Mouse (Mus musculus): ENCODE results near the gene Banp. TPM values are rescaled to one million over a fixed set of nuclear protein-coding genes. Genes with fewer than 3 reads are reported as not detected.

Banp gene
- polyA plus RNA-seq, 1 experiment from 2014 or later = 55.4 TPM

GRCm38 (mm10) chr8:121981520-121981895, 32.0 kb downstream of the Banp start:
- no peak for DNase-seq (ENCODE audit: low spot score)
- Histone ChIP-seq H3K36me3 (peaks cover 96% of the 10 kb centered on the region), H3K9me3 (replicated peaks) (no peaks in the 10 kb centered on the region), H3K27ac (no peak overlapping the region), H3K27me3 (ENCODE audit: low read depth, poor library complexity, severe bottlenecking) (no peaks in the 10 kb centered on the region), H3K4me1 (no peaks in the 10 kb centered on the region), H3K4me3 (no peak overlapping the region)
- WGBS = 94% methylated on average over 7 of the region's 7 CpGs

- H3K27ac ChIP-seq = no peak overlapping the region
- no peaks in the 10 kb centered on the region for H3K9me3 ChIP-seq (replicated peaks)
- 98% methylated on average over 3 of the region's 3 CpGs for WGBS
- H3K27me3 ChIP-seq (ENCODE audit: low read depth, poor library complexity, severe bottlenecking) = no peaks in the 10 kb centered on the region
- DNase-seq (ENCODE audit: low spot score) = no peak
- H3K4me3 ChIP-seq = no peak overlapping the region
- peaks cover 100% of the 10 kb centered on the region for H3K36me3 ChIP-seq
- no peaks in the 10 kb centered on the region for H3K4me1 ChIP-seq
Measured at GRCm38 (mm10) chr8:121985673-121986072, 36.1 kb downstream of the Banp start.

- Histone ChIP-seq H3K36me3 (peaks cover 100% of the 10 kb centered on the region), H3K27ac (no peak overlapping the region), H3K27me3 (ENCODE audit: low read depth, poor library complexity, severe bottlenecking) (no peaks in the 10 kb centered on the region), H3K4me3 (no peak overlapping the region), H3K9me3 (replicated peaks) (no peaks in the 10 kb centered on the region), H3K4me1 (no peaks in the 10 kb centered on the region)
- 89% methylated on average over 5 of the region's 5 CpGs for WGBS
- DNase-seq (ENCODE audit: low spot score) = no peak
Measured at GRCm38 (mm10) chr8:121987892-121988291, 38.3 kb downstream of the Banp start.

- Histone ChIP-seq H3K9me3 (replicated peaks) (no peaks in the 10 kb centered on the region), H3K36me3 (peaks cover 95% of the 10 kb centered on the region), H3K27ac (no peak overlapping the region), H3K4me3 (no peak overlapping the region), H3K27me3 (ENCODE audit: low read depth, poor library complexity, severe bottlenecking) (no peaks in the 10 kb centered on the region), H3K4me1 (no peaks in the 10 kb centered on the region)
- DNase-seq (ENCODE audit: low spot score) = no peak
- WGBS = 94% methylated on average over 9 of the region's 9 CpGs
Measured at GRCm38 (mm10) chr8:121990506-121991255, 41.1 kb downstream of the Banp start.

GRCm38 (mm10) chr8:121991611-121992010, 42.1 kb downstream of the Banp start:
- Histone ChIP-seq H3K4me3 (no peak overlapping the region), H3K36me3 (peaks cover 95% of the 10 kb centered on the region), H3K27me3 (ENCODE audit: low read depth, poor library complexity, severe bottlenecking) (no peaks in the 10 kb centered on the region), H3K4me1 (no peaks in the 10 kb centered on the region), H3K9me3 (replicated peaks) (no peaks in the 10 kb centered on the region), H3K27ac (no peak overlapping the region)
- no peak for DNase-seq (ENCODE audit: low spot score)
- 92% methylated on average over 7 of the region's 7 CpGs for WGBS

GRCm38 (mm10) chr8:121992911-121993310, 43.4 kb downstream of the Banp start:
- no peaks in the 10 kb centered on the region for H3K9me3 ChIP-seq (replicated peaks)
- no peak overlapping the region for H3K27ac ChIP-seq
- 83% methylated on average over 4 of the region's 4 CpGs for WGBS
- peaks cover 95% of the 10 kb centered on the region for H3K36me3 ChIP-seq
- H3K4me3 ChIP-seq = no peak overlapping the region
- H3K4me1 ChIP-seq = no peaks in the 10 kb centered on the region
- H3K27me3 ChIP-seq (ENCODE audit: low read depth, poor library complexity, severe bottlenecking) = no peaks in the 10 kb centered on the region
- no peak for DNase-seq (ENCODE audit: low spot score)

- no peak overlapping the region for H3K27ac ChIP-seq
- H3K36me3 ChIP-seq = peaks cover 95% of the 10 kb centered on the region
- H3K9me3 ChIP-seq (replicated peaks) = no peaks in the 10 kb centered on the region
- WGBS = 87% methylated on average over 4 of the region's 4 CpGs
- H3K4me3 ChIP-seq = no peak overlapping the region
- DNase-seq (ENCODE audit: low spot score) = no peak
- H3K27me3 ChIP-seq (ENCODE audit: low read depth, poor library complexity, severe bottlenecking) = no peaks in the 10 kb centered on the region
- H3K4me1 ChIP-seq = no peaks in the 10 kb centered on the region
Measured at GRCm38 (mm10) chr8:121995112-121995511, 45.6 kb downstream of the Banp start.

GRCm38 (mm10) chr8:121995895-121996294, 46.3 kb downstream of the Banp start:
- peaks cover 95% of the 10 kb centered on the region for H3K36me3 ChIP-seq
- WGBS = 92% methylated on average over 3 of the region's 3 CpGs
- DNase-seq (ENCODE audit: low spot score) = no peak
- no peak overlapping the region for H3K27ac ChIP-seq
- no peaks in the 10 kb centered on the region for H3K27me3 ChIP-seq (ENCODE audit: low read depth, poor library complexity, severe bottlenecking)
- H3K9me3 ChIP-seq (replicated peaks) = no peaks in the 10 kb centered on the region
- no peaks in the 10 kb centered on the region for H3K4me1 ChIP-seq
- no peak overlapping the region for H3K4me3 ChIP-seq

- 95% methylated on average over 4 of the region's 4 CpGs for WGBS
- no peak overlapping the region for H3K4me3 ChIP-seq
- H3K27me3 ChIP-seq (ENCODE audit: low read depth, poor library complexity, severe bottlenecking) = no peaks in the 10 kb centered on the region
- no peaks in the 10 kb centered on the region for H3K9me3 ChIP-seq (replicated peaks)
- H3K4me1 ChIP-seq = no peaks in the 10 kb centered on the region
- H3K36me3 ChIP-seq = peaks cover 95% of the 10 kb centered on the region
- no peak overlapping the region for H3K27ac ChIP-seq
- DNase-seq (ENCODE audit: low spot score) = no peak
Measured at GRCm38 (mm10) chr8:121998631-121999030, 49.1 kb downstream of the Banp start.

- H3K27ac ChIP-seq = no peak overlapping the region
- WGBS = 93% methylated on average over 5 of the region's 5 CpGs
Measured at GRCm38 (mm10) chr8:121999211-121999610, 49.7 kb downstream of the Banp start.

GRCm38 (mm10) chr8:122001339-122002115, 52.0 kb downstream of the Banp start:
- no peak for DNase-seq (ENCODE audit: low spot score)
- H3K36me3 ChIP-seq = peaks cover 94% of the 10 kb centered on the region
- WGBS = 96% methylated on average over 15 of the region's 15 CpGs
- no peaks in the 10 kb centered on the region for H3K27me3 ChIP-seq (ENCODE audit: low read depth, poor library complexity, severe bottlenecking)
- no peak overlapping the region for H3K27ac ChIP-seq
- H3K4me3 ChIP-seq = no peak overlapping the region
- H3K9me3 ChIP-seq (replicated peaks) = no peaks in the 10 kb centered on the region
- H3K4me1 ChIP-seq = no peaks in the 10 kb centered on the region

More at GRCm38 (mm10) chr8:121999211-121999610, 49.7 kb downstream of the Banp start:
- H3K4me3 ChIP-seq = no peak overlapping the region
- no peaks in the 10 kb centered on the region for H3K4me1 ChIP-seq
- no peaks in the 10 kb centered on the region for H3K9me3 ChIP-seq (replicated peaks)
- H3K27me3 ChIP-seq (ENCODE audit: low read depth, poor library complexity, severe bottlenecking) = no peaks in the 10 kb centered on the region
- no peak for DNase-seq (ENCODE audit: low spot score)
- H3K36me3 ChIP-seq = peaks cover 98% of the 10 kb centered on the region

GRCm38 (mm10) chr8:122003646-122004045, 54.1 kb downstream of the Banp start:
- WGBS = 91% methylated on average over 8 of the region's 8 CpGs
- H3K27me3 ChIP-seq (ENCODE audit: low read depth, poor library complexity, severe bottlenecking) = no peaks in the 10 kb centered on the region
- H3K4me3 ChIP-seq = no peak overlapping the region
- no peaks in the 10 kb centered on the region for H3K9me3 ChIP-seq (replicated peaks)
- H3K36me3 ChIP-seq = peaks cover 94% of the 10 kb centered on the region
- no peak overlapping the region for H3K27ac ChIP-seq
- no peaks in the 10 kb centered on the region for H3K4me1 ChIP-seq
- DNase-seq (ENCODE audit: low spot score) = no peak

GRCm38 (mm10) chr8:122004131-122004530, 54.6 kb downstream of the Banp start:
- DNase-seq (ENCODE audit: low spot score) = no peak
- Histone ChIP-seq H3K9me3 (replicated peaks) (no peaks in the 10 kb centered on the region), H3K36me3 (peaks cover 94% of the 10 kb centered on the region), H3K4me3 (no peak overlapping the region), H3K4me1 (no peaks in the 10 kb centered on the region), H3K27me3 (ENCODE audit: low read depth, poor library complexity, severe bottlenecking) (no peaks in the 10 kb centered on the region), H3K27ac (no peak overlapping the region)
- 93% methylated on average over 5 of the region's 5 CpGs for WGBS
